Mouse (Mus musculus): Measurements from ENCODE around the gene Dlx6. TPM values are rescaled to one million over a fixed set of nuclear protein-coding genes. Genes with fewer than 3 reads are reported as not detected.

Dlx6 gene
- total RNA-seq, 4 experiments from 2014 or later, result 0.67 TPM; not detected in 3

DNA sequence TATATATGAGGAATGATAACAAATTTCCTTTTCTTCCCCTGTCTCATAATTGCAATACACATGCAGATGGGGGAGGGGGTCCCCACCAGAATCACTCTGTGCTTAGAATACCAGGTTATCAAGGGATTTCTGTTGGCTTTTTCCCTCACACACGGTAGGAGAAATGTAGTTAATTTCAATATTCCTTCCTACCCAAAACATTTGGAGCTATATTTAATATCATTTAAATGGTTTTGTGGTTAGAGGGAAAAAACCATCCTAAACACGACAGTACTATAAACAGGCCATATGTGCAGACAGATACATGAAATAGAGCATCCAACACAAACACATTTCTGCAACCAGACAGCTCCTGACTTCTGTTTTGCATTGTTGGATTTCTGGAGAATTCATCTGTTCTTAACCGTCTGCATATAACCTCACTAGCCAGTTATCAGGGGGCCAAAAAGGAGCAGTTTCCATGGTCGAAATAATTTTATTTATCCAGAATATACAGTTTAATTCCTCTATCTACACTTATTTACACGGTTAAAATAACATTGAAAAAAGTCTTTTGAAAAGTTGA, 14.3 kb downstream of the Dlx6 start:
- no peak for DNase-seq

DNA sequence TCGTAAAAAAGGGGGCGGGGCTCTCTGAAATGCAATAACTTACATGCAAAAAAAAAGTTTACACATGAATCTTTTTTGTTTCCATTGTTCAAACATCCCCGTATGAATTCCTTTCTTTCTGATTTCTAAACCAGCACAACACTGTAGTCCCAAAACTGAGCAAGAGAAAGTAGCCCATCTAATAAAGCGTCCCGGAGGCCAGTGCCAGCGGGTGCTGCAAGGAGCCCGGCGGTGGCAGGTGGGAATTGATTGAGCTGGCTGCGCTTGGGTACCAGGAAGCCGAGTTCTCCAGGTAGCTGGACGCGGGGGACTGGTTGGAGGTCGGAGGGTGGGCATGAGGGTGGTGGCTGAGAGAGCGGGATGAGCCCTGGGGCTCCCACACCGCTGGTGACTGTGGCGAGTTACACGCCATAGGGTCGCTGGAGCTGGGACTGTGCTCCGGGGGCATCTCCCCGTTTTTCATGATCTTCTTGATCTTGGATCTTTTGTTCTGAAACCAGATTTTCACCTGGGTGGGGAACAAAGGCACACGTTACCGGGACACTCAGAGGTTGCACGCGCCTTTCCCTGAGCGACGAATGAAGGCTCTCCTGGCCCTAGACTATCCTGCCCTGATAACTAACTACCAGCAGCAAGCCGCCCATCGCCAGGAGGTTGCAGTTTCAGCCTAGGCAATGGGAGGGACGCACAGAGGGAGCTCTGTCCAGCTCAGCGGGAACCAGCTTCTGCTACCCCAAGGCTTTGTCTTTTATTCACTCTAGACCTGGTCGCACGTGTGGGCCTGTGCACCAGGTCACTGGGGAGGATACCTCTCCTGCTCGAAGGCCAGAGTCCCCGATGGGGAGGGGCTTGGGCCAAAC, 15.1 kb downstream of the Dlx6 start:
- no peak for DNase-seq

DNA sequence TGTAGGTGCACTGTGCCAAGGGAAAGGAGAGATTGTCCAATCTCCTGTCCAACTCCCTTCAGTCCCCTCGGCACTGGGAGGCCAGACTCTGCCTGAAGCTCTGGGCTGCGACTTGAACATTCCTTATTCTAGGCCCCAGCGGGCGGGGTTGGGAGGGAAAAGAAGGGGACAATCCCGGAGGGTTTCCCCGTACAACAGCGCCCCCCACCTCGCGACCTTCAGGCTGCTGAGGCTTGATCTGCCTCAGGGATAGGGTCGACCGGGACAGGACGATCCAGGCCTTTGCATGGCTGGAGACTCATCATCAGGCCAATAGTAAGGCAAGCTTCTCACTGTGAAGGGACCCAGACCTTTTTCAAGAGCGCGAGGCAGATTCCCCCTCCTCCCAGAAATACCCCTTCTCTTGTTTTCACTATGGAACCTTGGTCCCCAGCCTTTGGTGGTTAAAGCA, 15.7 kb downstream of the Dlx6 start:
- no peak for DNase-seq

DNA sequence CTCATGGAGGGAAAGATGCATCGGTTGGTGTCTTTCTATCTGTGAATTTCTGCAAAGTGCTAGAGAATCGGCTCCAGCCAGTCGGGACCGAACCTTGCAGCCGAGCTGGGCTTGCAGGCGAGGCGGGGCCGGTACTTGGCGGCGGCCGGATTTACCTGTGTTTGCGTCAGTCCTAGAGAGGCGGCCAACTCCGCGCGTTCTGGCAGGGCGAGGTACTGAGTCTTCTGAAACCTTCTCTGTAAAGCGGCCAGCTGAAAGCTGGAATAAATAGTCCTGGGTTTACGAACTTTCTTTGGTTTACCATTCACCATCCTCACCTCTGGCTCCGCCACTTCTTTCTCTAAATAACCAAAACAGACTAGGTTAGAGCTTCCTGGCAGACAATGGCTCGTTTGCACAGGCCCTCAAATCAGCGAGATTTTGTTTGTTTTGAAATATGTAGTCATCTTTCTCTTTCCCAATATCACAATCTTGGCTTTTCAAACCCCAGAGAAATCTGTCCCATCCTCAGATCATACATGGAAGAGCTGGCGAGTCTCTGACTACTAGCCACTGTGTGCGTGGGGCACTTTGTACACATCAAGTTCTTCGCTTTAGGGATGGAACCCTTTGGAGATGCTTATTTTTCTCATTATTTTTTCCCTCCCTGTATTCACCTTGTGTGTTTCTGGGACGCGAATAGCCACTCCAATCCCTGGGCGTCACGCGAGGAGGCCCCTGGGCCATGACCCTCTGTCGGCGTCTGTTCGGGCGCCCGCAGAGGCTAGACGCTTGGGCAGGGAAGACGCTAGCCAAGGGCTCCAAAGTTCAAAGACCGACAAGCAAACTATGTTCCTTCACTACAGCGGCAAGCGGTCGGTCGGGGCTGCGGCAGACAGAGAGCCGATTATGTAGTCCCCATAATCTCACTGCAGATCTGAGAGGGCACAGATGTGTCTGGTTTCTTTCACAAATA, 16.5 kb downstream of the Dlx6 start:
- no peak for DNase-seq

DNA sequence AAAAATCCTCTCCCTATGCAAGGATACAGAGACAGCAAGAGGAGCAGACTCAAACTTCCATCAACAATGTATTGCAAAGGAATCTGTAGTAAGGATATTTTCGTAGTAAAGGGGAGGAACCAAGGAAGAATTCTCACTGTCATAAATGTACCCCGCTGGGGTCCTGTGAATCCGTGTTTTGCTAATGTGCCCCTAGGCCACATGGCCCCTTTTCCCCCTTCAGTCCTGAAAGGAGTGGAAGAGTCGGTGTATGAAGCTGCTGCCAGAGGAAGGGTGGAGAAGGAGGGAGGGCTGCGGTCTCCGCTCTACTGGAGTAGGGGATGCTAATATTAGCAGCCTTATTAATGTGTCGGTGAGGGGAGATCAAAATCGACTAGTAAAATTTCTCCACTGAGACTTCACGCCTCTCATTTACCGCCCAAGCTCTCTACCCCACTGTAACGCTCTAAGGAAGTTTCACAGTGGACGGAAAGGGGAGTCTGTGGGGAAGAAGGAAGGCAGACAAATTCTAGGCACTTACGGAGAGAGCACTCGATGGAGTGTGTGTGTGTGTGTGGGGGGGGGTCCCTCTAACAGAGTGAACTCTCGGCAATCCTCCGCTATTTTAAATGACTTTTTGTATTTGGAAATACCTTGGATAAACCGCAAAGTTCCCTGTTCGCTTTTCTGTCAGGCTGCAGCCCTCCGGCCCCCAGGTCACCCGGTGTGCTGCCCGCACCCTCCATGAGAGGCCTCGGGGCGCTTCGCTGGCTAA, 17.4 kb downstream of the Dlx6 start:
- no peak for DNase-seq

DNA sequence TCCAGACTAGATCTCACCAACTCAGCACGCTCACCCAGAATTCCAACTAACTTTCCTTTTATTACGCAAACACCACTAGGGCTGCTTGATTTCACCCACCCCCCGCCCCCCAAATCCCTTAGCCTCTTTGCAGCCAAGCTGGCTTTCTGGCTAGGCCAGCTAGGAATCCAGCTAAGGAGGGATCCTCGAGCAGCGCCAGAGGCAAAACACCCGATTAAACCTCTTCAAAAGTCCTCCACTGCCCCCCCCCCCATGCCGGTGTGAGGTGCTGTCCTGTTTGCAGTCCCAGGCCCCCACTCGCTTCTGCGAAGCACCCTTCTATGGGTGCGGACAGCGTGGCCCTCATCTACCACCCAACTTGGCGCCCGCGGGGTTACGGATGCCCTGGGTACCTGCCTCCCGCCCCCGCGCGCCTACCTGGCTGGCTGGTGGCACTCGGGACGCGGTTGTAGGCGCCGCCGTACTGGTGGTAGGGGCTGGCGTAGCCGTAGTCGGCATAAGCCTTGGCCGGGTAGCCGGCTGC, 18.0 kb downstream of the Dlx6 start:
- no peak for DNase-seq

DNA sequence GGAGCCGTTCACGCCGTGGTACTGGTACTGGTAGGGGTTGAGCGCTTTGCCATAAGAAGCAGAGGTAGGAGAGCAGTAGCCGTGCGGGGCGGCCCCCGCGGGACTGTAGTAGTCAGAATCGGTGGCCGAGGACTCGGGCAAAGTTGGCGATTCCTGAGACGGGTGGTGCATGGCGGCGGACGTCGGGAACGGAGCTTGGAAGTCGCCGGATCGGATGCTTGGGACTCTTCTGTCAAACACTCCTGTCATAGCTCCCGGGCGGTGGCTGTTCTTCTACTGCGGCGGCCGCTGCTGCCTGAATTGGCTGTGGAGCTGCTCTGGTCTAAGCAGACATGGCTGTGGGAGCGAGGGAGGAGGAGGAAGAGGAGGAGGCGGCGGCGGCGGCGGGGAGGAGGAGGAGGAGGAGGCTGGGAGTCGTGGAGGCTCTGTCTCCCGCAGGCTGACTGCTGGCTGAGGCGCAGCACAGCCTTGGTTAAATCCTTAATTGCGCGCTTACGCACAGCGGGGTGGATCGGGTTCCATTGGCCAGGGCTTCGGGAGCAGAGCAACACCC, 18.6 kb downstream of the Dlx6 start, which contains the start of gene Dlx5:
Dlx5 (minus strand) TSS at position 448 of the 553 bp plus-strand sequence.
- DNase-seq, result no peak

DNA sequence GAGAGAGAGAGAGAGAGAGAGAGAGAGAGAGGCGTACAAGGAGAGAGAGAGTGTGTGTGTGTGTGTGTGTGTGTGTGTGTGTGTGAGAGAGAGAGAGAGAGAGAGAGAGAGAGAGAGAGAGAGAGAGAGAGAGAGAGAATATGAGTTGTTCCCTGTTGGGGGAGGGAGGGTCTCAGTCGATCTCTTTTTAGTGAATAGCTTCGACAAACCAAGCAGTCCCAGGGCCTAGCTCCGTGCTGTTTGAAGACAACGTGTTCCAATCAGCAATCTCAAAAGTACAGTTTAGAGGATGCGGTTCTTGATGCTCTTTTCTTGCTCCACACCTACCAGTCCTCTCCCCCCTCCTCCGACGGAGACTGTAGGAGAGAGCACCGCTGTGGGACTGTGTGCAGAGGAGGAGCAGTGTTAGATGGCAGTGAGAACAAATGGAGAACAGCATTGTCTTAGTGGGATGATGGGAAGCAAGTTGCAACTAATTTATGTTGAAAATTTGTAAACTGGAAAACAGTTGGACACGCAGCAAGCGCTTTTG, 19.2 kb downstream of the Dlx6 start:
- no peak for DNase-seq

DNA sequence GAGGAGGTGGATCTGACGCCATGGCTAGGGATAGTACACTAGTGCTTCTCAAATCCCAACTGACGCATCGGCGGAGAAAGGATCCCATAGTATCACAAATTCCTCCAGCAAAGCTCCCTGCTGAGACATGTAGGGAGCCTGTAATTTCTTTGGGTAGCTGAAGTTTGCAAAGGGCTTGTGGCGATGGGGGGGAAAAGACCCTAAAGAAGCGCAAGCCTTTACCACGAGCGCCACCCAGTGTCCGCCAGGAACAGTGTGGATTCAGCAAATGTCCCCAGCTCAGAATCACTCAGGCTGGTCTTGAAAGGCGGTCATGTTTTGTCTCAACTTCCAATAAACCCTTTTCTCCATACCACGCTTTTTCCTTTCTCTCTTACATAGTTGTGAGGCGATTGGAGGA, 21.8 kb downstream of the Dlx6 start:
- DNase-seq, result no peak

DNA sequence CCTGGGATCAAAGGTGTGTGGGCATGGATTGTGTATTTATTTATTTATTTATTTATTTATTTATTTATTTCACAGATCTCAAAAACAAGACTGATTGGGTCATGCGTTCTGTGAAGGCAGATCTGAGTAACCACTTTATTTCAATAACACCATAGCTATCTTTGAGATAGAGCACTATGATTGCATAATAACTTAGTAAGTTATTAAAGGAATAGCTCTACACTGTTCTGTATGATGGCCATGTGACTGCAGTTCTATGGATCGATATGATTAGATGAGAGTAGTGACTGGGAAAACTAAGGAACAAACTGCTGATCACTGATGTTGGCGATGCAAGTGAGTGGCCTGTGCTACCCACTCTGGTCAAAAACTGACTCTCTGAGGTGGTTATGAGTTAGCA, 23.1 kb downstream of the Dlx6 start:
- DNase-seq, result no peak

DNA sequence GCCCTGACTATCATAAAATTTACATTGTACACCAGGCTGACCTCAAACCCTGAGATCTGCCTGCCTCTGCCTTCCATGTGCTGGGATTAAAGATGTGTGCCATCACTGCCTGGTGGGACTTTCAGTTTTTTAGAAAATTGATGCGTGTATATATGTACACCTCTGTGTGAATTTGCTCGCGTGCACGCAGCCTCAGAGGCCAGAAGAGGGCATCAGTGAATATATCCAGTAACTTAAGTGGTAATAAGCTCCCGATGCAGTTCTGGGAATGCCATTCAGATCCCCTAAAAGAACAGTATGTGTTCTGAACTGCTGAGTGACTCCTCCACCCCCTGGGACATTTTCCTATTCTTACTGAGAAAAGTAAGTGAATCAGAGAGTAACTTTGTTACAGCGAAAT, 26.9 kb downstream of the Dlx6 start:
- DNase-seq, result no peak

DNA sequence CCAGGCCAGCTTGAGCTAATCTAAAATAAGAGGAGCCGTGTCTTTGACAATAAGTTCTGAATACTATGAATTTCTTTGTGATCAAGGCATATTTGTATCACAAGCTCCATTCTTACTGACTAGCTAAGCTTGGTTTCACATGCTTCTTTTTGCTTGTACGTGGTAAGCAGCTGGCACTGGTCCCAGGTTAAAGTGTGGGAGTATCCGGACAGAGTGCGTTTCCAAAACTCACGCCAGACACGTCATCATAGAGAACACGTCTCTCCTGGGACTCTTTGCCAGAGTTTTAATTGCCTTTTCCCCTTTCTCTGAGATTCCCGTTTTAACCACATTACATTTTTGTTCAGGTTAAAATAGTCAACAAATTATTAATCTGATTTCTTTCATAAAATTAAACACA, 46.5 kb downstream of the Dlx6 start:
- DNase-seq, result peak; percentile 12

DNA sequence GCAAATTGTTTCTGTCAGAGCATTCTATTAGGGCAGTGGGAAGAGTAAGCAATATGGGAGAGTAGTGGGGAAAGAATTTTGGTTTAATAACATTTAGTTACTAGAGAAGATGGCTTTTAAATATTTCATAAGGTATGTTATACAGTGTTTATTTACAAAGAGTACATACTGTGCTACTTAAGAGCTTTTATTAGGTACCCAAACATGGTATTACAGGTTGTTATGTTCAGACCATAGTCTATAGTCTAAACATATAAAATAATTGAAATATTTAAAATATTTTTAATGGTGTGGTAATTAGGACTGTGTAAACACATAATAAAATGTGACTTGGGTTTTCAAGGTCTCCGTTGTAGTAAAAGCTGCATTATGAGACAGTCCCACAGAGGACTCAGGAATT, 51.2 kb downstream of the Dlx6 start:
- DNase-seq, result no peak

DNA sequence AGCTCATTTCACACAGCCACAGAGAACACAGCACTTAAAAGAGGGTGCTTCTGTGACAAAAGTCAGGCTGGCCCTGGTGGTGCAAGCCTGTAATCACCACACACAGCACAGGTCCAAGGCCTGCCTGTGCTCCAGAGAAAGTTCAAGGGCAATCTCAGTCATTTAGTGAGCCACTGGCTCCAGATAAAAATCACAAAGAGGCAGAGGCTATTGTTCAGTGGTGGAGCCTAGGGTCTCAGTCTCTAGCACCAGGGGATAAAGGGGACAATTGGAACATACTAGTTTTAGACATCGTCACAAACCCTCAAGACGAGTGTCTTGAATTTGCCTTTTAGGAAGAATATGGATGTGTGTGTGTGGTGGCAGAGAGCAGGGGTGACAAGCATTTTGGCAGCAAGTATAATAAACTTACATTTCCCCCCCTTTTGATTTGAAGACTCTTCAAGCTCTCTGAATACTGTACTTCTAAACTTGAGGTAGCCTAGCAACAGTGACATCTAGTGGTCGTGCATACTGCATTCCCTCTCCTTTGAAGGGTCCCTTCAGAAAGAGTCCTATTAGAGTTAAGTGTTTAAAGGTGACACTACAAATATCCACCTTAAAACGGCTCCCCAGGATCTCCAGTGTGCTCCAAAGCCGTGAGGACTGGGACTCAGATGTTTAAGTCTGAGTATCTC, 51.9 kb downstream of the Dlx6 start:
- DNase-seq, result peak; percentile 26

DNA sequence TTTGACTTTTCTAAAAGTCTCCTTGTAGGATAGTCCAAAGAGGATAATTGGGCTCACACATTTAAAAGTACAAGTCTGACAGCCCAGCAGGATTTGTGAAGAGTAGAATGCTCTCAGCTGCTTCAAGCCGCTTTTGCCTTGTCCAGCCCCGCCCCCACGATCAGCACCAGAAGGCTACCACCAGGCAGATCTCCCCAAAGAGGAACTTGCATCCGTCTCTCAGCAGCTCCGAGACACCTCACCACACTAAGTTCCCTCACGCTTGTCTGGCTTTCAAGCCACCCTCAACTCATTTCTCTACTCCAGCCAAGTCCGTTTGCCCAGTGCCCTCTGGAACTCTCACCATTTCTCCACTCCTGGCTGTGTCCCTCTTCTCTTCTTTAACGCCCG, 52.4 kb downstream of the Dlx6 start:
- DNase-seq, result no peak

DNA sequence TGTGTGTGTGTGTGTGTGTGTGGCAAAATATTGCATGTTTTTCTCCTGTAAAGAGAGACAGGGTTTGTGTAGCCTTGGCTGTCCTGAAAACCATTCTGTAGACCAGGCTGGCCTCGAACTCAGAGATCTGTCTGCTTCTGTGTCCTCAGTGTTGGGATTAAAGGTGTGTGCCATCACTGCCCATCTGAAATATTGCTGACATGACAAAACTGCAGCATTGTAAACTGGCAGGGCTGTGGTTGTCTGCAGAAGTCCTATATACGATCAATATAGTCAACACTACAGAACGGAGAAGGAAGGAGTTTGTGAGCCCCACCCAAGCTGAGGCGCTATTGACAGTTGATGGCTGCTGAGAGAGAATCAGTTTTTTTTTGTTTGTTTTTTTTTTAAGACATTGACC, 54.2 kb downstream of the Dlx6 start:
- DNase-seq, result no peak

All from adrenal gland, adult 8-10 months (tissue).